Mouse (Mus musculus) spleen, adult 2 months (tissue): ENCODE measurements at regions not wholly inside any gene's neighbourhood (a gene's known extent, or its start where the extent isn't known, plus 50 kb on each side); places are given as distances from the start of the nearest gene placed in this dataset.

Source experiments
- CTCF ChIP-seq: fragments of 200-500 bp; IDR thresholded peaks from 2 replicates; pipeline ENCODE4 v1.5.1; 2011; ENCODE audit warnings: mild to moderate bottlenecking, inconsistent platforms; ENCODE audit not compliant: insufficient read depth, insufficient read length, insufficient replicate concordance; ENCODE audit errors: extremely low read depth
- POLR2A ChIP-seq: fragments of 200-500 bp; IDR thresholded peaks from 2 replicates; pipeline ENCODE4 v1.6.1; 2011; ENCODE audit warnings: low read depth, low read length, inconsistent platforms

DNA sequence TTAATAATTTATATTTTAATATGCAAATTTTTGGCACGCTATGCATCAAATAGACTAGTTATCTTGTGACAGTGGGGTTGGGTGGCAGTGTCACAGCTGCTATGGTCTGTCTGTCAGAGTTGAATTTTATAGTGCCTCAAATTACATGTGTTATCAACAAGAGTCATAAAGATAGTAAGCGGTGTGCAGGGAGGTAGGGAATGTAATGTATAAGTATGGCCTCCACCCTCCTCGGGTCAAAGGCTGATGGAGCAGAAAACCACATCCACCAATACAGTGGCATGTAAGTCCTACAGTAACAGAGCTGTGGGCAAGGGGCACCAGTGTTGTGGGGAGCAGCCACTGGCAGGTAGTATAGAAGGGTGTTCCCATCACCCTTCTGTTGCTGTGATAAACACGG is 72.9 kb downstream of the Adra2a start:
- TF ChIP-seq CTCF (no peak), POLR2A (no peak)
